Mouse (Mus musculus) urinary bladder, postnatal 10 days (tissue): ENCODE measurements around the gene Flad1.
A peak's percentile ranks its signal among the peaks of the same experiment; 100 is the strongest.

ENCODE experiments used
- DNase-seq: peaks from one replicate; pipeline ENCODE4 v3.0.0; 2022; ENCODE audit warnings: low spot score

The Flad1 gene

GRCm38 (mm10) chr3:89425876-89426275, 14.2 kb upstream of the Flad1 start:
- DNase-seq: no peak

GRCm38 (mm10) chr3:89425141-89425525, 13.5 kb upstream of the Flad1 start:
- no peak for DNase-seq

- no peak for DNase-seq
Observed at GRCm38 (mm10) chr3:89424416-89425140, 12.9 kb upstream of the Flad1 start.

DNA sequence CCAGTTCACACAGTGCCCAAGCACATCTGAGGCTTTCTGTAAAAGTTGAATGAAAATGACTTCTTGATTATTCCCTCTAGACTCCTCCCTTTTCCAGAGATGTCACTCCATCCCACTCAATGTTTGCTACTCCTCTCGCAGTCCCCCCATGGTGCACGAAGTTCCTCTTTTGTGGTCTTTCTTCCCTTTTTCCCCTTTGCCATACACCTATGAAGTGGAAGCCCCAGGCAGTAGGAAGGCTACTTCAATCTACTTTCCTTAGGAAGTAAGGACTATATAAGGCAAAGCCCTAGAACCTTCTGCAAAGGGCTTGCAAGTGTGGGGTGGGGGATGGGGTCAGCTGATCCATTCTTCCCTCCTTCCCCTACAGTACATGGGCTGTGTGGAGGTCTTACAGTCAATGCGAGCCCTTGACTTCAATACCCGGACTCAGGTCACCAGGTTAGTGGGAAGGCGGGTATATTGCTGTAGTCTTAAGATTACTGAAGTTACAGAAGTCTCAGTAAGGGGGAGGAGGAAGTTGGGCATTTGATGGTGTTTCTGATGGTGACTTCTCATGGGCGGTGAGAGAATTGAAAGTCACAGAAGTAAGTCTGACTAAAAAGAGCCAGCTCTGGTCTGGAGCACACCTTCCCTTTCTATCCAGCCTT, 11.0 kb upstream of the Flad1 start:
- DNase-seq: no peak

GRCm38 (mm10) chr3:89421810-89422473, 10.3 kb upstream of the Flad1 start:
- no peak for DNase-seq

GRCm38 (mm10) chr3:89421002-89421774, 9.5 kb upstream of the Flad1 start:
- DNase-seq: peak; percentile 26

GRCm38 (mm10) chr3:89420421-89420820, 8.8 kb upstream of the Flad1 start:
- DNase-seq: no peak

DNA sequence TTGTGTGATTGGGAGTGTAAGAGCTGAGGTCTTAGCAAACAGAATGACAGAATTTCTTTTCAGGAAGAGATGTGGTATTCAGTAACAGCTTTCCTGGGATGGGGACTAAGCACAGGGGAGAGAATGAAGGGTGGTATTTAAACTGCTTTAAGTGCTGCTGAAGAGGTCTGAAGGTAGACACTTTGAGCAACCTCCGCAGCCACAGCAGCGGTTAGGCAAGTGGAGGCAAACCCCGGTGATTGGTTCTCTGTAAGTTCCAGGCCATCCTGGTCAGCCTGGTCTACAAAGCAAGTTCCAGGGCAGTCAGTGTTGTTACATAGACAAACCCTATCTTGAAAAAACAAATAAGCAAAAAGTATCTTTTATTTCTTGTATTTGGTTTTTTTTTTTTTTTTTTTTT, 8.3 kb upstream of the Flad1 start:
- DNase-seq: no peak

- DNase-seq: no peak
Observed at GRCm38 (mm10) chr3:89419571-89419970, 7.9 kb upstream of the Flad1 start.

- peak; percentile 47 for DNase-seq
Observed at GRCm38 (mm10) chr3:89418861-89419250, 7.2 kb upstream of the Flad1 start.

DNA sequence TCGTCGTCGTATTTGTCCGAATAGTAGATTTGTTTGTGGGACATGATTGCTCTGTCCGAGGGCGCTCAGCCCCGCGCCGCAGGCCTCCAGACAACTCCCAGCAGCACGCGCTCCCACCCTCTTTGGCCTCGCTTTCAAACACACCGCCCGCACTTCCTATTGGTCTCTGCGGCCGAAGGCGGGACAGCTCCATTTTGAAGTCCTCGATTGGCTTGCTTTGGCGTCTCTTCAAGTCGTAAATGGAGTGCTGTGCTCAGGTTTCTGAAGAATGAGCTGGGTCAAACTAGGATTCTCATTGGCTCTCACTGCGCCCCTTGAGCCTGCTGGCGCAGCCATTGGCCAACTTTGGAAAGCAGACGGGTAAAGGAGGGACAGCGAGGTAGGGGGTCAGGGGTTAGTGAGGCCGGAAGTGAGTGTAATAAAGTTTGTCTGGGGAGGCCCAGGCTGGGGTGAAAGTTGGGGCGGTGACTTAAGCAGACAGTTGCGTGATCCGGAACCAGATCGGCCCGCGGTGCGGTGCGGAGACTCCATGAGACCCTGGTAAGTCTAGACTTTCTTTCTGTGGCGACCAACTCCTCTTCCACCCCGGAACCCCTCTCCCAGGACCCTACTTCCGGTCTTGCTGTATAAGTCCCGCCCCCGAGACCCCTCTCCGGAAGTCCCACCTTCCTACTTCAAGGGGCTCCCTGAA, 6.6 kb upstream of the Flad1 start, which contains the start of the genes Cks1b and Shc1:
Cks1b (minus strand) TSS at position 214 of the 691 bp plus-strand sequence.
Shc1 (plus strand) TSS at position 274 of the 691 bp plus-strand sequence.
- DNase-seq: peak; percentile 63

GRCm38 (mm10) chr3:89417840-89418169, 6.1 kb upstream of the Flad1 start:
- DNase-seq: no peak

GRCm38 (mm10) chr3:89417131-89417530, 5.5 kb upstream of the Flad1 start:
- DNase-seq: no peak

DNA sequence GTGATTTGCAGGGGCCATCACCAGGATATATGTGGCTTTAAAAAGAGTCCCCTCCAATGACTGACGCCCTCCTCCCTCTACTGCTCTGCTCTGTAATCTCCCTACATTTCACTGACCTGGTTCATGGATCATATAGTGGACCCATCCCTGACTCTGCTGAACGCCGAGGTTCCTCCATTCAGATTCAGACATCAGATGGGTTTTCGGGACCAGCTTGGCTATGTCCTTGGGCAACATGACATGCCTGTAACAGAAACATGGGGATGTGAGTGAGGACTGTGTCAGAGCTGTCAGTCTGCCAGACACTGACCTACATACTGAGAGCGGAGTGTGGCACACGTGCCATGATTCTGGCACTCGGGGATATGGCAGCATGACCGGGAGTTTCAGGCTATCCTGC, 4.5 kb upstream of the Flad1 start:
- no peak for DNase-seq

DNA sequence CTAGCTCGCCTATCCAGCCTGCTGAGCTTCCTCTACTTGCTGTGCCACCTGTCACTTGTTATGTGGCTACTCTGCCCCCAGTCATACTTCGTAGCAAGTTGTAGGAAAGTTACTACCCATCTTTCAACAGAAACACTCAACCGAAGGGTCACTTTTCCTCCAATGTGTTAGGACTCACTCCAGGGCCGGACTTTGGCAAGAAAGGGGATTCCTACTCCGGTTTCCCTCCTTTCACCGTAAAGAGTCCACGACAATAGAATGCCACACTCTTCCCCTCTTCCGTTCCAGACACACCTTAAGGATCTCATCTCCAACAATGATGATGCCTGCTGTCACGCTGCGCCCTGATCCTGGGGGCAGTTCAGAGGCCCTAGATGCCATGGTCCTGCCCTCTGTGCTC, 806 bp downstream of the Flad1 start:
- DNase-seq: no peak

DNA sequence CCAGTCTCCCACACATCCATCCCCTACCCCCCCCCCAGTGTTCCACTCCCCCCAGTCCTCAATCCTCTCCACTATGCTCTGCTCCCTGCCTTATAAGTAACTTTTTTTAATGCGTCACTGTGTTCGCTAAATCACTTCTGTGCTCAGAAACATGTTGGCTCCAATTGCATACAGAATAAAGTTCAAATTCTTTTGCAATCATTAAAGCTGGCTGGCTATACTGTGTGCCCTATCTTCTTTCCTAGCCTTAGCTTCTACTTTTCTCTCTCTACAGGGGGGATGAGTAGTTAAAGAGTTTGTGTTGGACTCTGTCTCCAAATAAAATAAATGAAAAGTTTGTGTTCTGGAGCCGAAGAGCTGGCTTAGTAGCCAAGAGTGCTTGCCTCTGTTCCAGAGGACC, 2.0 kb downstream of the Flad1 start:
- no peak for DNase-seq

- DNase-seq: no peak
Observed at GRCm38 (mm10) chr3:89408448-89408847, 3.2 kb downstream of the Flad1 start.

DNA sequence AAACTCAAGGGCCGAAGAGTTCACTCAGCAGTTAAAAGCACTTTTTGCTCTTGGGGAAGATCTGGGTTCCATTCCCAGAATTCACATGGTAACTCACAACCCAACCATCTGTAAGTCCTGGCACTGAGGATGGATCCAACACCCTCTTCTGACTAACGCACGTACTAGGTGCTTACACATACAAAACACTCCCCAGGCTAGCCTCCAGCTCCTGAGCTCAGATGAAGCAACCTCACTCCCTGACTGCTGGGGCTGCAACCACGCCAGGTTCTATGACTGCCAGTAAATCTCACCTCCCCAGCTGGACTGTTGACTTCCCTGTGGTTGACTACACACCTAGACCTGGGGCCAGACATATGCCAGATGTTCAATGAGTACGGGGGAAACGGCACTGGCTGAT, 4.8 kb downstream of the Flad1 start:
- DNase-seq: no peak

DNA sequence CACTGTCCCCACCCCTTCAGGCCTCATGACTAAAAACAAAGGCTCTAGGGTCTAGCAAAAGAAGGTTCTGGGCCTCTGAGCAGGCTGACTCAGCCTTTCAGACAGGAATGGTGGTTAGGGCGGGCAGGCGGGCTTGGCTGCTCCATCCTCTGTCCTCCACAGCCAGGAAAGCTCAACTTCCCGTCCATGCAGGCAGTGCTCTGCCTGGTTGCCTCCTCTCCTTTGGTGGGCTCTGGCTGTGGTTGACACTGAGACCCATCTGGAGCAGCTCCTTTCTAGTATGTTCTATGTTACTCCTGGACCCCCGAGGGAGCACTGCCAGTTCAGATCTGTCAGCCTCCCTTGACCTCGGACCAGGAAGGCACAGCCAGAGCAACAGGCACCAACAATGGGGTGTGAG, 9.0 kb downstream of the Flad1 start, which contains the start of gene Lenep:
Lenep (minus strand) TSS at position 101 of the 400 bp plus-strand sequence.
- DNase-seq: no peak

GRCm38 (mm10) chr3:89401329-89401728, 10.3 kb downstream of the Flad1 start:
- DNase-seq: no peak

DNA sequence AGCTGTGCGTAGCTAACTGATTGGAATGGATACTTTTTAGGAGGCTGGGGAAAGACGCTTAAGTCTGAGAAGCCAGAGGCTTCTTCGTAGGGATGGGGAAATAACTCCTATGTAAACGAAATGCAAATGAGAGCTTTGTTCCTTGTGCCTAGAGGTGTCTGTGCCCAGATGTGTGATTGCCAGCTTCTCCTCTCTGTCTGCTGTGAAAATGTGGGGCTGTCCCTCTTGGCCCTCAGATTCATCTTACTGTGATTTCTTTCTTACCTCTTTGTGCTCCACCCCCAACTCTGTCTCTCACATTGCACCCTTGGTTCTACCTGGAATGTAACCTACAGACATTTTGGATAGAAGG, 15.0 kb downstream of the Flad1 start:
- no peak for DNase-seq
